Mouse (Mus musculus) CH12.LX (cell line): Measurements from ENCODE around the gene Camk2n1. TPM values are rescaled to one million over a fixed set of nuclear protein-coding genes. Genes with fewer than 3 reads are reported as not detected.

Experiments
- DNase-seq: peaks from one replicate; pipeline ENCODE4 v3.0.0-alpha.2; 2013; ENCODE audit errors: extremely low read depth
- H3K27ac ChIP-seq: 2 replicates; pipeline ENCODE4 v1.5.1; 2012; ENCODE audit warnings: low read depth, mild to moderate bottlenecking, control low read depth, moderate library complexity; ENCODE audit not compliant: insufficient read depth
- H3K27me3 ChIP-seq: replicated peaks from 2 replicates; pipeline ENCODE3; 2012; ENCODE audit warnings: inconsistent platforms
- H3K36me3 ChIP-seq, 2 experiments: replicated peaks in 1 of 2; 2 replicates each; pipeline versions ENCODE3 to v1.6.1; 2012; ENCODE audit warnings: inconsistent platforms in 1 of 2, low read length in 1 of 2, mild to moderate bottlenecking in 1 of 2, mixed read lengths in 1 of 2, moderate library complexity in 1 of 2; ENCODE audit not compliant: control insufficient read depth in 1 of 2, insufficient read depth in 1 of 2
- H3K4me1 ChIP-seq, 2 experiments: 2 replicates each; pipeline ENCODE4 v1.6.1; 2012; ENCODE audit warnings: inconsistent platforms in 1 of 2, moderate library complexity in 1 of 2; ENCODE audit not compliant: insufficient read depth in 2 of 2, control insufficient read depth in 1 of 2
- H3K4me2 ChIP-seq: 2 replicates; pipeline ENCODE4 v1.6.1; 2012; ENCODE audit warnings: low read depth, mild to moderate bottlenecking, control low read depth; ENCODE audit not compliant: poor library complexity, insufficient read depth, severe bottlenecking
- H3K4me3 ChIP-seq, 3 experiments: fragments of 150-350 bp in 1 of 3; sonication (generic) in 1 of 3; replicated peaks in 1 of 3; 2 replicates each; pipeline versions ENCODE3 to v1.5.1; 2011 to 2012; ENCODE audit warnings: low read depth in 2 of 3, low read length in 2 of 3, mild to moderate bottlenecking in 2 of 3, moderate library complexity in 2 of 3, control low read depth in 1 of 3, improper control_type of control experiment in 1 of 3, inconsistent platforms in 1 of 3, mixed read lengths in 1 of 3; ENCODE audit not compliant: poor library complexity in 1 of 3
- H3K79me2 ChIP-seq: replicated peaks from 2 replicates; pipeline ENCODE4 v1.6.1; 2012; ENCODE audit warnings: mild to moderate bottlenecking, moderate library complexity; ENCODE audit not compliant: control insufficient read depth, poor library complexity, insufficient read depth, severe bottlenecking; ENCODE audit errors: extremely low read depth
- H3K9ac ChIP-seq: 2 replicates; pipeline ENCODE4 v1.6.1; 2012; ENCODE audit warnings: low read depth, mild to moderate bottlenecking, control low read depth, moderate library complexity; ENCODE audit not compliant: insufficient read depth
- H3K9me3 ChIP-seq: replicated peaks from 2 replicates; pipeline ENCODE3; 2012; ENCODE audit warnings: low read length, inconsistent platforms, mixed read lengths
- BHLHE40 ChIP-seq: IDR thresholded peaks from 2 replicates; pipeline ENCODE4 v1.6.1; 2011; ENCODE audit warnings: mild to moderate bottlenecking, low read depth, low read length, improper control_type of control experiment
- ELF1 ChIP-seq: IDR thresholded peaks from 2 replicates; pipeline ENCODE4 v1.6.1; 2014; ENCODE audit warnings: low read depth, mild to moderate bottlenecking, inconsistent platforms, low read length, improper control_type of control experiment
- EP300 ChIP-seq: IDR thresholded peaks from 2 replicates; pipeline ENCODE4 v1.6.1; 2011; ENCODE audit warnings: low read length, improper control_type of control experiment
- ETS1 ChIP-seq: conservative IDR thresholded peaks from 2 replicates; pipeline ENCODE4 v1.6.1; 2012; ENCODE audit warnings: low read depth, mild to moderate bottlenecking, inconsistent platforms, low read length, improper control_type of control experiment, moderate library complexity
- HCFC1 ChIP-seq: IDR thresholded peaks from 2 replicates; pipeline ENCODE4 v1.6.1; 2012; ENCODE audit warnings: low read depth, mild to moderate bottlenecking, inconsistent platforms, low read length, improper control_type of control experiment
- IRF4 ChIP-seq: IDR thresholded peaks from 2 replicates; pipeline ENCODE4 v1.6.1; 2014; ENCODE audit warnings: low read depth, mild to moderate bottlenecking, inconsistent platforms, low read length, improper control_type of control experiment
- JUN ChIP-seq: IDR thresholded peaks from 2 replicates; pipeline ENCODE4 v1.6.1; 2011; ENCODE audit warnings: low read depth, mild to moderate bottlenecking, low read length, improper control_type of control experiment, moderate library complexity; ENCODE audit not compliant: insufficient read depth
- JUND ChIP-seq: conservative IDR thresholded peaks from 2 replicates; pipeline ENCODE4 v1.6.1; 2011; ENCODE audit warnings: low read depth, low read length, improper control_type of control experiment
- KAT2A ChIP-seq: IDR thresholded peaks from 2 replicates; pipeline ENCODE4 v1.6.1; 2012; ENCODE audit warnings: low read length, improper control_type of control experiment, inconsistent platforms; ENCODE audit not compliant: insufficient replicate concordance
- MAFK ChIP-seq: IDR thresholded peaks from 2 replicates; pipeline ENCODE4 v1.6.1; 2011; ENCODE audit warnings: low read length, improper control_type of control experiment; ENCODE audit not compliant: insufficient replicate concordance
- MAX ChIP-seq: IDR thresholded peaks from 2 replicates; pipeline ENCODE4 v1.6.1; 2011; ENCODE audit warnings: low read length, improper control_type of control experiment
- MAZ ChIP-seq: IDR thresholded peaks from 2 replicates; pipeline ENCODE4 v1.6.1; 2012; ENCODE audit warnings: low read depth, mild to moderate bottlenecking, inconsistent platforms, low read length, improper control_type of control experiment, moderate library complexity
- MEF2A ChIP-seq: IDR thresholded peaks from 2 replicates; pipeline ENCODE4 v1.6.1; 2014; ENCODE audit warnings: low read depth, mild to moderate bottlenecking, inconsistent platforms, low read length, improper control_type of control experiment, borderline replicate concordance
- MXI1 ChIP-seq: IDR thresholded peaks from 2 replicates; pipeline ENCODE4 v1.6.1; 2011; ENCODE audit warnings: mild to moderate bottlenecking, low read depth, low read length, improper control_type of control experiment
- PAX5 ChIP-seq: IDR thresholded peaks from 2 replicates; pipeline ENCODE4 v1.6.1; 2012; ENCODE audit warnings: low read length, inconsistent platforms, mixed read lengths
- POLR2A ChIP-seq: IDR thresholded peaks from 2 replicates; pipeline ENCODE4 v1.6.1; 2011; ENCODE audit warnings: low read depth, mild to moderate bottlenecking, improper control_type of control experiment, low read length
- RAD21 ChIP-seq: IDR thresholded peaks from 2 replicates; pipeline ENCODE4 v1.6.1; 2011; ENCODE audit warnings: low read depth, mild to moderate bottlenecking, low read length, improper control_type of control experiment, moderate library complexity
- RCOR1 ChIP-seq: conservative IDR thresholded peaks from 2 replicates; pipeline ENCODE4 v1.6.1; 2012; ENCODE audit warnings: low read depth, mild to moderate bottlenecking, inconsistent platforms, low read length, improper control_type of control experiment
- SIN3A ChIP-seq: IDR thresholded peaks from 2 replicates; pipeline ENCODE4 v1.6.1; 2012; ENCODE audit warnings: low read length, improper control_type of control experiment, inconsistent platforms
- SMC3 ChIP-seq: IDR thresholded peaks from 2 replicates; pipeline ENCODE4 v1.6.1; 2011; ENCODE audit warnings: low read depth, low read length, improper control_type of control experiment
- TBP ChIP-seq: conservative IDR thresholded peaks from 2 replicates; pipeline ENCODE4 v1.6.1; 2011; ENCODE audit warnings: low read depth, low read length, improper control_type of control experiment
- TCF12 ChIP-seq: IDR thresholded peaks from 2 replicates; pipeline ENCODE4 v1.6.1; 2014; ENCODE audit warnings: low read depth, mild to moderate bottlenecking, inconsistent platforms, low read length, improper control_type of control experiment
- UBTF ChIP-seq: IDR thresholded peaks from 2 replicates; pipeline ENCODE4 v1.6.1; 2012; ENCODE audit warnings: low read depth, mild to moderate bottlenecking, inconsistent platforms, low read length, improper control_type of control experiment, moderate library complexity
- USF1 ChIP-seq: IDR thresholded peaks from 2 replicates; pipeline ENCODE4 v1.6.1; 2014; ENCODE audit warnings: low read depth, mild to moderate bottlenecking, inconsistent platforms, low read length, improper control_type of control experiment
- USF2 ChIP-seq: conservative IDR thresholded peaks from 2 replicates; pipeline ENCODE4 v1.6.1; 2011; ENCODE audit warnings: low read depth, low read length, improper control_type of control experiment
- ZC3H11A ChIP-seq: IDR thresholded peaks from 2 replicates; pipeline ENCODE4 v1.6.1; 2012; ENCODE audit warnings: low read depth, mild to moderate bottlenecking, inconsistent platforms, low read length, improper control_type of control experiment
- ZMIZ1 ChIP-seq: IDR thresholded peaks from 2 replicates; pipeline ENCODE4 v1.6.1; 2012; ENCODE audit warnings: low read depth, mild to moderate bottlenecking, inconsistent platforms, low read length, improper control_type of control experiment
- ZNF384 ChIP-seq: IDR thresholded peaks from 2 replicates; pipeline ENCODE4 v1.6.1; 2012; ENCODE audit warnings: low read depth, low read length, improper control_type of control experiment, inconsistent platforms
- dilution Hi-C: fragments of 300-500 bp; cut with MboI; formaldehyde crosslinking; loops from 2 replicates; pipeline ENCODE4 v1.14.3; 2020; ENCODE audit warnings: low sequenced_read_pairs; ENCODE audit not compliant: extremely low pct_unique_long_range_greater_than_20kb, extremely low pct_ligation_motif_present
- in situ Hi-C: fragments of 300-500 bp; cut with MboI; formaldehyde crosslinking; loops from 3 replicates; pipeline ENCODE4 v1.14.3; 2019; ENCODE audit warnings: low sequenced_read_pairs, low pct_ligation_motif_present, low pct_unique_long_range_greater_than_20kb, mixed read lengths
- polyA plus RNA-seq: library from polyadenylated mRNA; unstranded; fragments of >175 nt; gene quantifications from 2 replicates; pipeline ENCODE4 v1.2.1, GENCODE M21; 2012; ENCODE audit warnings: low read depth; ENCODE audit not compliant: insufficient read length
- total RNA-seq, 2 experiments: library from RNA; depleted of rRNA; stranded (reverse); fragments of 300-350 nt in 1 of 2; fragments of >200 nt in 1 of 2; gene quantifications; 2 replicates each; pipeline ENCODE4 v1.2.3; 2012 to 2014

Camk2n1 gene
- total and polyA plus RNA-seq, 3 experiments: 0.13 TPM; not detected in 2

- no peak for DNase-seq
- Histone ChIP-seq H3K9ac (no peak overlapping the region), H3K4me2 (no peak overlapping the region), H3K27ac (no peak overlapping the region), H3K27me3 (peaks cover 88% of the 10 kb centered on the region), H3K79me2 (no peaks in the 10 kb centered on the region), H3K4me3 (no peak overlapping the region), H3K36me3 (no peaks in the 10 kb centered on the region), H3K9me3 (peaks cover 7% of the 10 kb centered on the region), H3K4me1 (no peaks in the 10 kb centered on the region)
- TF ChIP-seq RCOR1 (no peak), MAFK (no peak), USF1 (no peak), ETS1 (no peak), RAD21 (no peak), BHLHE40 (no peak), UBTF (no peak), PAX5 (no peak), USF2 (no peak), TCF12 (no peak), EP300 (no peak), JUND (no peak), MAX (no peak), MXI1 (no peak), ZC3H11A (no peak)
- dilution Hi-C loops: no loop called here
- in situ Hi-C loops: no loop called here
Observed at GRCm38 (mm10) chr4:138480962-138481361, 26.8 kb downstream of the Camk2n1 start.

GRCm38 (mm10) chr4:138482721-138483120, 28.6 kb downstream of the Camk2n1 start:
- no peak for DNase-seq
- no peak for TF ChIP-seq POLR2A
- TF ChIP-seq SMC3: no peak
- in situ Hi-C loops (no loop called here), dilution Hi-C loops (no loop called here)
- H3K9me3 ChIP-seq: peaks cover 7% of the 10 kb centered on the region
- H3K4me2 ChIP-seq: no peak overlapping the region
- no peaks in the 10 kb centered on the region for H3K36me3 ChIP-seq
- H3K27me3 ChIP-seq: peaks cover 87% of the 10 kb centered on the region
- H3K9ac ChIP-seq: no peak overlapping the region
- H3K27ac ChIP-seq: no peak overlapping the region
- no peaks in the 10 kb centered on the region for H3K79me2 ChIP-seq
- H3K4me1 ChIP-seq: no peaks in the 10 kb centered on the region
- H3K4me3 ChIP-seq: no peak overlapping the region

GRCm38 (mm10) chr4:138488241-138488640, 34.1 kb downstream of the Camk2n1 start:
- H3K9me3 ChIP-seq: peaks cover 7% of the 10 kb centered on the region
- in situ Hi-C loops: no loop called here
- no peak overlapping the region for H3K9ac ChIP-seq
- dilution Hi-C loops: no loop called here
- no peak overlapping the region for H3K4me3 ChIP-seq
- H3K27ac ChIP-seq: no peak overlapping the region
- no peak for DNase-seq
- no peak overlapping the region for H3K4me2 ChIP-seq
- no peaks in the 10 kb centered on the region for H3K36me3 ChIP-seq
- H3K4me1 ChIP-seq: peaks cover 0 to under 1% of the 10 kb centered on the region in 2 experiments; a peak in 1 of 4 replicates
- H3K27me3 ChIP-seq: peaks cover 83% of the 10 kb centered on the region
- no peaks in the 10 kb centered on the region for H3K79me2 ChIP-seq
- TF ChIP-seq MEF2A (no peak), MAFK (no peak), ZMIZ1 (no peak), ELF1 (no peak), IRF4 (no peak), MXI1 (no peak), USF1 (no peak), MAZ (no peak), HCFC1 (no peak), KAT2A (no peak), ZNF384 (no peak), PAX5 (no peak), JUN (no peak), TBP (no peak), TCF12 (no peak), SIN3A (no peak), UBTF (no peak)
